In the genomic region with DNA sequence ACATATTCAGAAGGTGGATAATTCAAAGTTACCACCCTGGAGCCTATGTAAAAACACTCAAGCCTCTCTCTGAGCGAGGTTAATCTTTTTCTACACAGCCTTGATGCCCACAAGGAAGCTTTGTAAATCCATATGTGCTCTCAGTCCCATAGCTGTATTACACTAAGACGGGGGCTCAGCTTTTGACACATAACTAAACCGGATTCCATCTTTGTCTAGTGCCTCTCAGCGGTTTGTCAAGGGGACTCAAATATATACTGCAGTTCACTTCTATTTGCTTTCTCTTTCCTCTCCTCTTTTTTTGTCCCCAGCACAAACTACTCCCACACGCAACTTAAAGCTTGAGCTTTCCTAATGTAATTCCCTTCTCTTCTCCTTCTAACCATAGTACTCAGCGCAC, we compare ENCODE assay signal across 17 mouse cellular contexts.
"Had no signal": no experiment of that assay in that cellular context is flagged by ENCODE, and none has a peak within 500 bp of the region (broad histone marks: within the 10 kb centered on the region; RNA-seq: fewer than 3 reads in every experiment).

No protein-coding gene starts in this region.

- H3K4me3 ChIP-seq: liver, embryonic 13.5 days; liver, embryonic 15.5 days; lung, embryonic 15.5 days; megakaryocyte, embryonic 14.5 days; midbrain, embryonic 13.5 days; midbrain, embryonic 15.5 days; neural tube, embryonic 12.5 days; stomach, embryonic 15.5 days had no signal

- DNase-seq: liver, embryonic 13.5 days; liver, postnatal 0 days; lung, postnatal 14 days; right cerebral cortex, postnatal 14 days; thymus, adult 2 months; thymus, postnatal 25 days; thymus, postnatal 4 days had no signal

- H3K4me1 ChIP-seq: liver, embryonic 13.5 days; liver, embryonic 15.5 days; megakaryocyte, embryonic 14.5 days; midbrain, embryonic 13.5 days; midbrain, embryonic 15.5 days; neural tube, embryonic 12.5 days; stomach, embryonic 15.5 days had no signal

- ATAC-seq: liver, postnatal 0 days; midbrain, embryonic 13.5 days; midbrain, embryonic 15.5 days had no signal

- H3K36me3 ChIP-seq: liver, embryonic 13.5 days; liver, embryonic 15.5 days; lung, embryonic 15.5 days; midbrain, embryonic 13.5 days; midbrain, embryonic 15.5 days; neural tube, embryonic 12.5 days; stomach, embryonic 15.5 days had no signal

- H3K9ac ChIP-seq: liver, embryonic 13.5 days; liver, embryonic 15.5 days; liver, postnatal 0 days; lung, embryonic 15.5 days; midbrain, embryonic 13.5 days; midbrain, embryonic 15.5 days; neural tube, embryonic 12.5 days; stomach, embryonic 15.5 days had no signal

- H3K4me2 ChIP-seq: liver, embryonic 13.5 days; liver, embryonic 15.5 days; lung, embryonic 15.5 days; midbrain, embryonic 11.5 days; midbrain, embryonic 13.5 days; midbrain, embryonic 15.5 days; neural tube, embryonic 12.5 days; stomach, embryonic 15.5 days had no signal

- H3K27ac ChIP-seq: liver, embryonic 13.5 days; liver, embryonic 15.5 days; lung, embryonic 15.5 days; macrophage; midbrain, embryonic 13.5 days; midbrain, embryonic 15.5 days; neural tube, embryonic 12.5 days; stomach, embryonic 15.5 days; stomach, postnatal 0 days had no signal

- H3K9me3 ChIP-seq: liver, embryonic 13.5 days; liver, embryonic 15.5 days; lung, embryonic 15.5 days; megakaryocyte, embryonic 14.5 days; midbrain, embryonic 13.5 days; midbrain, embryonic 15.5 days; neural tube, embryonic 12.5 days; stomach, embryonic 15.5 days had no signal

- H3K27me3 ChIP-seq: liver, embryonic 13.5 days; liver, embryonic 15.5 days; lung, embryonic 15.5 days; megakaryocyte, embryonic 14.5 days; midbrain, embryonic 13.5 days; midbrain, embryonic 15.5 days; neural tube, embryonic 12.5 days; stomach, embryonic 15.5 days had no signal
